Mouse (Mus musculus): ENCODE results near the gene Cited2. TPM values are rescaled to one million over a fixed set of nuclear protein-coding genes. Genes with fewer than 3 reads are reported as not detected.

Cited2 gene
- total RNA-seq, 2 experiments from 2014 or later, result 38.9 to 41.6 TPM

DNA sequence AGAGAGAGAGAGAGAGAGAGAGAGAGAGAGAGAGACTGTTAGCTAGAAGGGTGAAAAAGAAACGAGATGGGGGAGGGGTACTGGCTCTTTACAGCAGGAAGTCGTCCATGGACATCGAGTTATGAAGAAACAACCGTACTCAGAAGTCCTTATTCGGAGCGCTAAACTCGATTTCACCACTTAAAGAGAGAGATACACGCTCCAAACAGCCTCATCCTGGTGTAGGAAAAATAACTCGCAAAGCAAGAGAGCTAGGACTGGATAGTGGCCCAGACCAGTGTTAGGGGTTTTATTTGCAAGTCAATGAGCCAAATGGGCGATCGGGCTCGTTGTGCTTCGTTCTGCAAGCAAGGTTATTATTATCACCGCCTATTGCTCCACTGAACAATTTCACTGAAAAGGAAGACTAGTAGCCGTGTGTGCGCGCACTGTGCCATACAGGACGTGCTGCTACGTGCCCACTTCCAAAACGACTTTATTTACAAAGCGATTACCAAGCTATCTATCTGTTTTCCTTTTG, 1.4 kb upstream of the Cited2 start:
- intact Hi-C loops (cut with DNase I), result loop anchor here (10.0 kb wide), 2 partner anchors 487 to 647 kb away; no protein-coding TSS in a partner anchor
- DNase-seq (ENCODE audit: low spot score in 2 of 2), result peak; percentile 33 to 58

DNA sequence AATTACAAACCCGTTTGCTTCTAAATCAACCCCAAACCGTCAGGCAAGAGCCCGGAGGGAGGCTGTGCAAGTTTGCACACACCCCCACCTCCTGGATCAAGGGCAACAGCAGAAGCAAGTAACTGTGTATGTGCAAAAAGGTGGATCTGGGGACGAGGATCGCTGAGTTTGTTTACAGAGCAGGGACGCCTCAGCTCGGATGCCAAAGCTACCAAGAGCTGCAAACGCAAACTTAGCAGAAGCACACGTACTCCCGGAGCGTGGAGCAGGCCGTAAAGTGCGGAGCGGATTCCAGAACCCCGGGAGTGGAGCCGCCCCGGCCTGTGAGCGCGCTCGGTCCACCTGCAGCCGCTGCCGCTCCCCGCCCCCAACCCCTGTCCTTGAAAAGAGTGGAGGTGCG, 860 bp upstream of the Cited2 start:
- DNase-seq (ENCODE audit: low spot score in 2 of 2), result peak; percentile 97
- intact Hi-C loops (cut with DNase I), result loop anchor here (10.0 kb wide), 2 partner anchors 487 to 647 kb away; no protein-coding TSS in a partner anchor

DNA sequence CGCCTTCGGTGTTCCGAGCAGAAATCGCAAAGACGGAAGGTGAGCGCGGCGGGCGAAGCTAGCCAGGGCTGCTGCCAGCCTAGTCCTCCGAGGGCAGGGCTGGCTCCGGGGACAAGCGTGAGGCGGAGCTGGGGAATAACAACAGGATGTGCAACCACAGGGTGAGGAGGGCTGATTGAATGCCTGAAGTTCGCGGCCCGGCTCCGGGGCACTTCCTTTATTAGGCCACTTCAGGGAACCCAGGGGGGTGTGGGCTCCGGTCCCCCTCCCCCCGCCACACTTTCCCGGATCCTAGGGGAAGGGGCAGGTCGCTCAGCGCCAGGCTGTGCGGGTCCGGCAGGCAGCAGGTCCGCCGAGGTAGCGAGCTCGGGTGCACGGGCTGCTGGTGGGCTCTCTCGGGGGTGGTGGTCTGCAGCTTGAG, 413 bp downstream of the Cited2 start:
- intact Hi-C loops (cut with DNase I), result loop anchor here (10.0 kb wide), 2 partner anchors 489 to 649 kb away; no protein-coding TSS in a partner anchor
- DNase-seq (ENCODE audit: low spot score in 2 of 2), result no peak

DNA sequence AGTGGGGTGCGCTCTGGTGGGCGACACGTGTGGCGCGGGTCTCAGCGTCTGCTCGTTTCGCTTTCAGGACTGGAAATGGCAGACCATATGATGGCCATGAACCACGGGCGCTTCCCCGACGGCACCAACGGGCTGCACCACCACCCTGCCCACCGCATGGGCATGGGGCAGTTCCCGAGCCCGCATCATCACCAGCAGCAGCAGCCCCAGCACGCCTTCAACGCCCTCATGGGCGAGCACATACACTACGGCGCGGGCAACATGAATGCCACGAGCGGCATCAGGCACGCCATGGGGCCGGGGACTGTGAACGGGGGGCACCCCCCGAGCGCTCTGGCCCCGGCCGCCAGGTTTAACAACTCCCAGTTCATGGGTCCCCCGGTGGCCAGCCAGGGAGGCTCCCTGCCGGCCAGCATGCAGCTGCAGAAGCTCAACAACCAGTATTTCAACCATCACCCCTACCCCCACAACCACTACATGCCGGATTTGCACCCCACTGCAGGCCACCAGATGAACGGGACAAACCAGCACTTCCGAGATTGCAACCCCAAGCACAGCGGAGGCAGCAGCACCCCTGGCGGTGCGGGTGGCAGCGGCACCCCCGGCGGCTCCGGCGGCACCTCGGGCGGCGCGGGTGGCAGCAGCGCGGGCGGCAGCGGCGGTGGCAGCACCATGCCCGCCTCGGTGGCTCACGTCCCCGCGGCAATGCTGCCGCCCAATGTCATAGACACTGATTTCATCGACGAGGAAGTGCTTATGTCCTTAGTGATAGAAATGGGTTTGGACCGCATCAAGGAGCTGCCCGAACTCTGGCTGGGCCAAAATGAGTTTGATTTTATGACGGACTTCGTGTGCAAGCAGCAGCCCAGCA, 1.1 kb downstream of the Cited2 start:
- intact Hi-C loops (cut with DNase I), result loop anchor here (10.0 kb wide), 2 partner anchors 489 to 649 kb away; no protein-coding TSS in a partner anchor
- peak; percentile 71 to 78 for DNase-seq (ENCODE audit: low spot score in 2 of 2)

DNA sequence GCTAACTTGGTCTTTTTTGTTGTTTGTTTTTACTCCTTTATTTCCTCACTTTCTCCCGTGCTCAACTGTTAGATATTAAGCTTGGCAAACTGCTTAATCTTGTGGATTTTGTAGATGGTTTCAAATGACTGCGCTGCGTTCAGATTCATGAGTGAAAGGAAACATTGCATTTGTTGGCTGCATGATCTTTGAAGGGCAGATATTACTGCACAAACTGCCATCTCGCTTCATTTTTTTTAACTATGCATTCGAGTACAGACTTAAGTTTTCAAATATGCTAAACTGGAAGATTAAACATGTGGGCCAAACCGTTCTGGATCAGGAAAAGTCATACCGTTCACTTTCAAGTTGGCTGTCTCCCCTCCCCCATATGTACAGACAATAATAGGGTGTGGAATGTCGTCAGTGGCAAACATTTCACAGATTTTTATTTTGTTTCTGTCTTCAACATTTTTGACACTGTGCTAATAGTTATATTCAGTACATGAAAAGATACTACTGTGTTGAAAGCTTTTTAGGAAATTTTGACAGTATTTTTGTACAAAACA, 2.1 kb downstream of the Cited2 start:
- no peak for DNase-seq (ENCODE audit: low spot score in 2 of 2)
- intact Hi-C loops (cut with DNase I), result loop anchor here (5.0 to 10.0 kb wide), 3 partner anchors 490 to 1088 kb away; no protein-coding TSS in a partner anchor

DNA sequence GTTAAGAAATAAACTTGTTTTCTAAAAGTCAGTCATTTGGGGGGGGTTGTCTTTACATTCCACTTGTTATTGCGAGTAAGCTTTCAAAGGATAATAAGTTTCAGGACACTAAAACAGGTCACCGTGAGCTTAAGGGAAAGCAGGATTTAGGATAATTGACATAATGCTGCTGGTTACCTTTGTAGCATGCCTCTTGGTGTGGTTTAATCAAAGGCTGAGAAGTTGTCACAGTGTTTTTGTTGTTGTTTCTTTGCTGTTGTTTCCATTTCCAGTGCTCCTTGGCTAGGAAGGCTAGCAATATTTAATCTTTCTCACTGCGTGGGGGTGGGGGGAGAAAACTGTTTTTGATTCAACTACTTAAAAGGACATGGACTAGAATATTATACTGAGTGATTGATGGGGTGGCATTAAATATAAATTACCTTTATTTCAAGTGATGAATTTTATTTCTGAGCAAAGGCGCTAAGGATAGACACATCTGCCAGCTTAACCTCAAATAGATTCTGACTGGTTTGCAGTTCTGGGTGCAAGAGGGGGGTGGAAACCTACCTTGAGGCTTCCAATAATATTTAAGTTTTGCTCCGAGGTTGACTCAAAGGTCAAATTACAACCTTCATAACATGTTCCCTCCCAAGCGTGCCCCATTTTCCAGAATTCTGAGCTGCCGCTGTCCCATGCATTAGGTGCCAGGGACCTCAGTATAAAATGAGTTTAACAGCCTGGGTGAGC, 2.8 kb downstream of the Cited2 start:
- intact Hi-C loops (cut with DNase I), result loop anchor here (5.0 to 10.0 kb wide), 3 partner anchors 491 to 1089 kb away; no protein-coding TSS in a partner anchor
- DNase-seq (ENCODE audit: low spot score in 2 of 2), result no peak

DNA sequence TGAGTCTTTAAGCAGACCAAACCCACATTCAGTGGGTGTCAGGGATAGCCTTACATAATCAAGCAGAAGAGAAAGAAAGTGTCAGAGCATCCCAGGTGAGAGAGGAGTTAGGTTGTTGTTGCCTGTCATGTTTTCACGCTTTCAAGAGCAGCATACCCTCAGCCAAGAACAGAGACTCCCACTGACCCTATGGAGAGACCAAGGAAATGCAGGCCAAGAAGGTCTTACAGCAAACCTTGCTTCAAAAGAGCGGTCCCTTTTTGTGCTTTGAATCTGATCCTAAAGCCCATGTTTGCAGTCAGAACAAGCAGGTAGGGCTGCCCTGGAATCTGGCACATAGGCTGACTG, 3.3 kb downstream of the Cited2 start:
- intact Hi-C loops (cut with DNase I), result loop anchor here (5.0 to 10.0 kb wide), 3 partner anchors 492 to 1089 kb away; no protein-coding TSS in a partner anchor
- DNase-seq (ENCODE audit: low spot score in 2 of 2), result peak in 1 of 2 experiments; percentile 15

DNA sequence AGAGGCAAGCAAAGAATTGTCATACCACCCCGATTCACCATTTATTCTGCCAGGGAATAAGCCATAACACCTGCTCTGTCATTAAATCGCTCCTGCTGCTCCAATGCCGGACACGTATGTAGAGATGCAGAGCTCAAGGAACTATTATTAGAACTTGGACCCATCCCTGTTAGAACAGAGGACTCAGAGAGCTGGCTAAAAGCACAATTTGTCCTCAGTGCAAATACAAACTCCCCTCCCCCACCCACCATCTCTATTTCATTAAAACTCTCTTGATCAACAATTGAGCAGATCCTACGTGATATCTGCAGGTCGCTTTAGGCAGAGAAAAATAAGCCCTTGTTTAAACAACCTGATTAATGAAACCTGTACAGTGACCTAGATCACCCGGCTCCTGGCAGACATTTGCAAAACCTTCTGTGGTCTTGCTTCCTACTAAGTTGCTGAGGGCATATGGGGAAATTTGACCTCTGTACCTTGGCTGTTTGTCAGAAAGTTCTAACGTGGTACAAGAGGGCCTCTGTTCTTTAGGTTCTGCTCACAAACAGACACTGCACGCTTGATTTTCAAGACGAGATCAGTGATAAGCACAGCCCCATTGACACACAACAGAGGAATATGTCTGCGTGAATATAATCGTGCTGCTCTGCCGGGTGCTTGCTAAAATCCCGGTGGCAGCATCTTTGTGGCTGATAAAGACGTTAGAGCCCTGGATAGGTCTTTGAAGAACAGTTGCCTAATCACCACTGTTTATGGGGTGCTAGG, 4.3 kb downstream of the Cited2 start:
- intact Hi-C loops (cut with DNase I), result loop anchor here (5.0 to 10.0 kb wide), 3 partner anchors 493 to 1090 kb away; no protein-coding TSS in a partner anchor
- DNase-seq (ENCODE audit: low spot score in 2 of 2), result no peak

DNA sequence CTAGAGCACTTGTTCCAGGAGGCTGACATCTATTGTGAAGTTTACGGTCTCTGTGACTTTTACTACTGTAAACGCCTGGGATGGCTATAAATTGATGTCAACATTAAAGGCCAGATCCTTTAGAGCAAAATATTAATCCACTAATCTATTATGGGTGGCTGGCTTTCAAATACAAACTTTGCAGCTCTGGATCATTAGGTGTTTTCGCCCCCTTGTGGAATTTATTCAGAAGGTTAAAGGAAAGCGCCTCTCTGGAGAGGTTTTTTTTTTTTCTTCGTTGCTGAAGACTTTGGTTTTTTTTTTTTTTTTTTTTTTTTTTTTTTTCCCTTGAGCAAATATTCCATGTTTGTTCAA, 4.9 kb downstream of the Cited2 start:
- DNase-seq (ENCODE audit: low spot score in 2 of 2), result peak in 1 of 2 experiments; percentile 34
- intact Hi-C loops (cut with DNase I), result loop anchor here (5.0 to 10.0 kb wide), 3 partner anchors 493 to 1091 kb away; no protein-coding TSS in a partner anchor

DNA sequence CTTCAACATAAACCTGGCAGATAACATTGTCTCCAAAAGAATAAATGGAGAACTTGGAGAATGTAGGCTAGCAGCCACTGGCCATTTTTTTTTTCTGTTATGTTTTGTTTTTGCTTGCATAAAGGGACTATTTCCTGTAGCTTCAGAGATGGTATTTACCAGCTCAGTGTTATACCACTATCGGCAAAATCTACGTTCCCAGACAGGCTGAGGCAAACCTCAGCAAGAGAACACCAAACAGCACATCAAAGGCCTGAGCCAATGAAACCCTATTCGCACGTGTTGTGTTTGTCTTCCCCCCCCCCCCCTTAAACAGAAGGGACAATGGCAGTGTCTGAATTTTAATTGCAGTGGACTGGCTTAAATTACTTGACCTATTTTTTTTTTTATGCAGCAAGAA, 5.7 kb downstream of the Cited2 start:
- no peak for DNase-seq (ENCODE audit: low spot score in 2 of 2)
- intact Hi-C loops (cut with DNase I), result loop anchor here (5.0 to 10.0 kb wide), 3 partner anchors 494 to 1091 kb away; no protein-coding TSS in a partner anchor

DNA sequence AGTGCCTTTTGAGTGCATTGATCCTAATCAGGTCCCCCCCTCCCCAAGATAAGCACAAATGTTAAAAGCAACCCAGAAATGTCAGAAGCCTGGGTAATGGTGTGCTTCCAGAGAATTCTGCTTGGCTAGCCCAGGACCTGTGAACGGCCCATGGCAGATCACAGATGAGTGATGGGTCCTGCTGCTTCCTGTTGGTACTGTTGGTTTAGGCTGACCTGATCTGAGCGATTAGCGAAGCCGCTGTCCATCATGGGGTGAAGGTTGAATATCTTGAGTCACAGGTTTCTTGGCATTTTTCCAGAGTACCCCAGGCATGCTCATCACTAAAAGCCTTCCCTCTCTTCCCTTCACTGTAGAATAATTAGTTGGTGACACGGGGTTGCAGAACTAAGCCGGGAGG, 6.5 kb downstream of the Cited2 start:
- DNase-seq (ENCODE audit: low spot score in 2 of 2), result no peak
- intact Hi-C loops (cut with DNase I), result loop anchor here (5.0 to 10.0 kb wide), 3 partner anchors 495 to 1092 kb away; no protein-coding TSS in a partner anchor

DNA sequence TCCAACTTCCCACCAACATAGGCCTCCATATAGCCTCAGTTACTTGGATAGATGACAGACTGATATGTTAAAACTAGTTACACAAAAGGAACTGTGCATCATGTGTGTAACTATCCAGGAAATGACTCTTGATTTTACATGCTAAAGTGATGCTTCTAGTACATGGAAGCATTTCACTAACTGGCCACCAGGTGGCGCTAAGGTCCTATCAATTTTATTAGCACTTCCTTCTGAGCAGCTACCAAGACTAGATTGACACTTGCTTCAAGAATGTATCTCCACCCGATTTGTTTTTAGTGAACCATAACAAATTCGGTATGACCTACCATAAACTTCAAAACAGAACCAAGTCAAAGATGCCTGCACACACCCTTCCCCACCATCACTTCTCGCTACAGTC, 10.0 kb downstream of the Cited2 start:
- peak; percentile 84 to 91 for DNase-seq (ENCODE audit: low spot score in 2 of 2)
- intact Hi-C loops (cut with DNase I), result loop anchor here (1.0 to 10.0 kb wide), 3 partner anchors 138 to 464 kb away; partner anchors contain the start of gene Reps1

DNA sequence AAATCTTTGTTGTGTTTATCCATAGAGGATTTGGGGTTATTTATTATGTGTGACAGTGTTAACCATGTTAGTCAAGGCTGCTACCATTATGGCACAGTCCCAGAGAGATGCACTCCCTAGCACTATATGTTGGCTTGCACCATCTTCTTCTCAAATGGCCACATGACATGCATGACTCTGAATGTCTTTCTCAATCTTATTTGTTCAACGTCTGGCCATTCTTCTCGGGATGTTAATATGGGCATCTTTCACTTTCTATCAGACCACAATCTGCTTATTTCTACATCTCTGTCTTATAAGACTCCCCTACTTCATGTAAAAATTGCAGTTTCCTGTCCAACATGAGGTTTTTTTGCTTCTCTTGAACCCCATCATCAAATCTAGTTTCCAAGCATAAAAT, 19.6 kb downstream of the Cited2 start:
- intact Hi-C loops (cut with DNase I), result no loop called here
- DNase-seq (ENCODE audit: low spot score in 2 of 2), result no peak

DNA sequence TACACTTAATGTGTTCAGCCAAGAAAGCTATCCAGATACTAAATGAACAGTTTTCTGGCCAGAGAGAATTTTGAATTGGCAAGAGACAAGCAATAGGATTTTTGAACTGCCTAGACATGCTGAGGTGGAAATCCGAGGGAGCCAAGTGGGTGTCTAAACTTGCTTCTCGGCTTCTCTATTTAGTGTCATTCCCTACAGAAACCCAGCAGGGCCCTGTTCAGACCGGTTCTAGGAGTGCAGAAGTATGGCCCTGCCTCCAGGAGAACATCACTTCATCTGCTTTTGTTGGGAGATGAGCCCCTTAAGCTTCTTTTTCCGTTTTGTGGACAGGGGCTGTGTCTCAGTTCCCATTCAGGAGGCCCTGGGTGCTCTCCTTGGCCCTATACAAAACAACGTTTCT, 29.5 kb downstream of the Cited2 start:
- DNase-seq (ENCODE audit: low spot score in 2 of 2), result no peak
- intact Hi-C loops (cut with DNase I), result no loop called here

DNA sequence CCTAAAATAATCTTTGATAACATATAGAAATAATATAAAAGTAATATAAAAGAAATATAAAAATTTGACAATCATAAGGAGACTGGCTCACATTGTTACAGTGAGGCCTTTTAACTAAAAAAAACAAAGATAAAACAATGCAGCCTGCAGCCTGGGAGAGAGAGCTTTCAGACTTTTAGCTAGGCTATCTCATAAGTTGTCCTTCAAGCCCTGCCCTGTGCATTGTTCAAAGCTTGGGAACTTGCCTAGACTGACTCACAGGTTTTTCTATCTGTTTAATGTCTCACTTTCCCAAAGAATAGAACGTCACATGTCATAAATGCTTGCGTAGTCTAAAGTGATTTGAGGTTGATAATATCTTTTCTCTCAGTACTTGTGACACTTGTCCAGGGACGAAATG, 36.8 kb downstream of the Cited2 start:
- no peak for DNase-seq (ENCODE audit: low spot score in 2 of 2)
- intact Hi-C loops (cut with DNase I), result no loop called here

DNA sequence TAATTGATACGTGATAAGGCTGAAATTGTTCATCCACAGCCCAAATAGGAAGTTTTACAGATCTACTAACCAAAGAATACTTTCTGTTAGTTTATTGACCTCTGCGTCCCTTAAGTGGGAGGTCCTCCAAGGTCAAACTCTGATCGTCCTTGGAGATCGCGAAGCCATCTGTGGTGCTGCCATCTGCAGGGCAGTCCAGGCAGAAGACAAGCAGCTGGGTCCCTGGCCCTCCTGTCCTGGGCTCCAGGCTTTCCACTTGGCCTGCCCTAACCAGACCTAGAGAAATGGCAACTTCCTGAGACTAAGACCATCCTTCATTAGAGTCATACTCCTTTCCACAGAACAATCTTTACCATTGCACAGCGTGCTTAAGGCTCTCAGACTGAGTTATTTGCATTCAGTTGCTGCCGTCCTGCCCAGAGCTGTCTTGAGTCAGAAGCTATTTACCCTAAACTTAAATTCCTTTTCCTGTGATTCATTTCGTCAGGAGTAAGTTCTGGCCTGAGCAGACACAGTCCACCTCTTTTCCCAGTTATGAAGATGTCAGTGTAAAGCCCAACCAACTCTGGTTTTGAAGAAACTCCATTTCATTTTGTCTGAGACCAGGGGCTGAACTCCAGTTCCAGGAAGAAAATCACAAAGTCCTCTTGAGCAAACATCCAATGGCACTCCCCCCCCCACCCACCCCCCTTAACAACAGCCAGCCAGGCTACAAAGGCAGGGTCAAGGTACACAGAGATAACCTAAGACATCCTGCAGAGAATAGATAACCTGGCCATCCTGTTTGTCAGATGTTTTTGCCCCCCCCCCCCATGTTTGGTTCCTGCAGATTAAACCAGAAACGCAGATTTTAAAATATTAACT, 38.0 kb downstream of the Cited2 start:
- intact Hi-C loops (cut with DNase I), result no loop called here
- no peak for DNase-seq (ENCODE audit: low spot score in 2 of 2)

DNA sequence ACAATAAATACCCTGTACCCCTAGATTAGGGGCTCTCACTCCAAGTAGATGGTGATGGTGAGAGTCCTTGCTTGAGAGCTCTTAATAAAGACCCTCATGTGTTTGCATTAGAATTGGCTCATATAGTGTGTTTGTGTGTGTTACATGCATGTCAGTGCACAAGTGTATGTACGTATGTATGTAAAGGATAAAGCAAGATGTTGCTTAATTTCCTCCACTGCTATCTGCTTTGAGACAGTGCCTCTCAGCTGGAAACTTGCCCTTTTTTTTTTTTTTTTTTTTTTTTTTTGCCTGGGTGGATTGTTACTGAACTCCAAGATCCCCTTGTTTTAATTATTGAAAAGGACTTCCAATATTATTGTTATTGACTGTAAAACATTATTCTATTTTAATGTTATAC, 38.6 kb downstream of the Cited2 start:
- intact Hi-C loops (cut with DNase I), result no loop called here

DNA sequence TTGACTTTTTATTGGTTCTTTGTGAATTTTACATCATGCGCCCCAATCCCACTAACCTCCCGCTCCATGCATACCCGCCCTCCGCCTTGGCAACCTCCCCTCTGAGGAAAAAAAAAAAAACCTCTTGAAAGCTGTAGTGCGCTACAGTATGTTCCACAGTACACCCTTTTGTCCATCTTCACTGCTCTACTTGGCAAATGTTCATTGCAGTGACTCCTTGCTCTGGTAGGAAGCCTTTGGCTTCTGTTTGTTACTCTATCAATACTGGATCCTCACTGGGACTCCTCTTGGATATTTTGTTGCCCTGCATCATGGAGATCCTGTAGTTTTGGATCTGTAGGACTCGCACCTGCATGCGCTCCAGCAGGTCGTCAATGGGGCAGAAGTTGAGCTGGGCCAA, 39.9 kb downstream of the Cited2 start:
- DNase-seq (ENCODE audit: low spot score in 2 of 2), result no peak
- intact Hi-C loops (cut with DNase I), result no loop called here

More for the DNA sequence above, 38.6 kb downstream of the Cited2 start:
- DNase-seq (ENCODE audit: low spot score in 2 of 2), result no peak
